Mouse (Mus musculus): ENCODE measurements around the gene Krtap4-8. TPM values are rescaled to one million over a fixed set of nuclear protein-coding genes. Genes with fewer than 3 reads are reported as not detected.

Gene Krtap4-8
- polyA plus RNA-seq, 1 experiment from 2014 or later: not detected

Other genes with a start within 250 kb of the Krtap4-8 start
- gene Krt40, start 237.5 kb downstream of the Krtap4-8 start, polyA plus RNA-seq (2015; fragmentation: Nextera tagmentation; extraction: Ambion mirVana): not detected in 2 replicates
- gene Krtap3-3, start 229.8 kb downstream of the Krtap4-8 start, polyA plus RNA-seq (2015; fragmentation: Nextera tagmentation; extraction: Ambion mirVana): not detected in 2 replicates
- gene Krtap3-2, start 223.9 kb downstream of the Krtap4-8 start, polyA plus RNA-seq (2015; fragmentation: Nextera tagmentation; extraction: Ambion mirVana): not detected in 2 replicates
- gene Gm11939, start 221.2 kb downstream of the Krtap4-8 start, polyA plus RNA-seq (2015; fragmentation: Nextera tagmentation; extraction: Ambion mirVana): not detected in 2 replicates
- gene Krtap3-1, start 214.1 kb downstream of the Krtap4-8 start, polyA plus RNA-seq (2015; fragmentation: Nextera tagmentation; extraction: Ambion mirVana): not detected in 2 replicates
- gene Krtap1-5, start 199.7 kb downstream of the Krtap4-8 start, polyA plus RNA-seq (2015; fragmentation: Nextera tagmentation; extraction: Ambion mirVana): not detected in 2 replicates
- not detected in 2 replicates for gene Krtap1-4, start 197.1 kb downstream of the Krtap4-8 start, polyA plus RNA-seq (2015; fragmentation: Nextera tagmentation; extraction: Ambion mirVana)
- not detected in 2 replicates for gene Krtap1-3, start 189.4 kb downstream of the Krtap4-8 start, polyA plus RNA-seq (2015; fragmentation: Nextera tagmentation; extraction: Ambion mirVana)
- not detected in 2 replicates for gene Krtap9-3, start 182.6 kb downstream of the Krtap4-8 start, polyA plus RNA-seq (2015; fragmentation: Nextera tagmentation; extraction: Ambion mirVana)
- gene Gm11938, start 177.4 kb downstream of the Krtap4-8 start, polyA plus RNA-seq (2015; fragmentation: Nextera tagmentation; extraction: Ambion mirVana): not detected in 2 replicates
- gene Gm11937, start 170.5 kb downstream of the Krtap4-8 start, polyA plus RNA-seq (2015; fragmentation: Nextera tagmentation; extraction: Ambion mirVana): not detected in 2 replicates
- not detected in 2 replicates for gene Krtap2-4, start 165.9 kb downstream of the Krtap4-8 start, polyA plus RNA-seq (2015; fragmentation: Nextera tagmentation; extraction: Ambion mirVana)
- gene Gm11562, start 160.3 kb downstream of the Krtap4-8 start, polyA plus RNA-seq (2015; fragmentation: Nextera tagmentation; extraction: Ambion mirVana): not detected in 2 replicates
- gene Krtap4-1, start 152.5 kb downstream of the Krtap4-8 start, polyA plus RNA-seq (2015; fragmentation: Nextera tagmentation; extraction: Ambion mirVana): not detected in 2 replicates
- not detected in 2 replicates for gene Krtap4-2, start 145.6 kb downstream of the Krtap4-8 start, polyA plus RNA-seq (2015; fragmentation: Nextera tagmentation; extraction: Ambion mirVana)
- gene Krtap4-7, start 136.6 kb downstream of the Krtap4-8 start, polyA plus RNA-seq (2015; fragmentation: Nextera tagmentation; extraction: Ambion mirVana): not detected in 2 replicates
- gene Gm11555, start 130.5 kb downstream of the Krtap4-8 start, polyA plus RNA-seq (2015; fragmentation: Nextera tagmentation; extraction: Ambion mirVana): not detected in 2 replicates
- gene Gm11563, start 121.7 kb downstream of the Krtap4-8 start, polyA plus RNA-seq (2015; fragmentation: Nextera tagmentation; extraction: Ambion mirVana): not detected in 2 replicates
- not detected in 2 replicates for gene Krtap4-6, start 114.7 kb downstream of the Krtap4-8 start, polyA plus RNA-seq (2015; fragmentation: Nextera tagmentation; extraction: Ambion mirVana)
- gene Gm14190, start 90.0 kb downstream of the Krtap4-8 start, polyA plus RNA-seq (2015; fragmentation: Nextera tagmentation; extraction: Ambion mirVana): not detected in 2 replicates
- gene Gm14180, start 46.4 kb downstream of the Krtap4-8 start, polyA plus RNA-seq (2015; fragmentation: Nextera tagmentation; extraction: Ambion mirVana): not detected in 2 replicates
- gene Gm11595, start 7.8 kb downstream of the Krtap4-8 start, polyA plus RNA-seq (2015; fragmentation: Nextera tagmentation; extraction: Ambion mirVana): not detected in 2 replicates
- not detected in 2 replicates for gene Krtap4-9, start 4.5 kb upstream of the Krtap4-8 start, polyA plus RNA-seq (2015; fragmentation: Nextera tagmentation; extraction: Ambion mirVana)
- gene Gm11596, start 12.8 kb upstream of the Krtap4-8 start, polyA plus RNA-seq (2015; fragmentation: Nextera tagmentation; extraction: Ambion mirVana): not detected in 2 replicates
- not detected in 2 replicates for gene Gm11569, start 18.2 kb upstream of the Krtap4-8 start, polyA plus RNA-seq (2015; fragmentation: Nextera tagmentation; extraction: Ambion mirVana)
- not detected in 2 replicates for gene Gm11554, start 23.7 kb upstream of the Krtap4-8 start, polyA plus RNA-seq (2015; fragmentation: Nextera tagmentation; extraction: Ambion mirVana)
- gene Krtap4-13, start 29.2 kb upstream of the Krtap4-8 start, polyA plus RNA-seq (2015; fragmentation: Nextera tagmentation; extraction: Ambion mirVana): not detected in 2 replicates
- gene Gm11564, start 35.0 kb upstream of the Krtap4-8 start, polyA plus RNA-seq (2015; fragmentation: Nextera tagmentation; extraction: Ambion mirVana): not detected in 2 replicates
- not detected in 2 replicates for gene 2300003K06Rik, start 57.4 kb upstream of the Krtap4-8 start, polyA plus RNA-seq (2015; fragmentation: Nextera tagmentation; extraction: Ambion mirVana)
- not detected in 2 replicates for gene Krtap4-16, start 70.9 kb upstream of the Krtap4-8 start, polyA plus RNA-seq (2015; fragmentation: Nextera tagmentation; extraction: Ambion mirVana)
- not detected in 2 replicates for gene Gm11568, start 77.2 kb upstream of the Krtap4-8 start, polyA plus RNA-seq (2015; fragmentation: Nextera tagmentation; extraction: Ambion mirVana)
- not detected in 2 replicates for gene Gm11559, start 83.8 kb upstream of the Krtap4-8 start, polyA plus RNA-seq (2015; fragmentation: Nextera tagmentation; extraction: Ambion mirVana)
- not detected in 2 replicates for gene Krtap9-1, start 92.7 kb upstream of the Krtap4-8 start, polyA plus RNA-seq (2015; fragmentation: Nextera tagmentation; extraction: Ambion mirVana)
- gene Gm11567, start 98.5 kb upstream of the Krtap4-8 start, polyA plus RNA-seq (2015; fragmentation: Nextera tagmentation; extraction: Ambion mirVana): not detected in 2 replicates
- not detected in 2 replicates for gene Krtap31-1, start 127.2 kb upstream of the Krtap4-8 start, polyA plus RNA-seq (2015; fragmentation: Nextera tagmentation; extraction: Ambion mirVana)
- gene Gm11565, start 134.0 kb upstream of the Krtap4-8 start, polyA plus RNA-seq (2015; fragmentation: Nextera tagmentation; extraction: Ambion mirVana): not detected in 2 replicates
- not detected in 2 replicates for gene Krtap31-2, start 155.6 kb upstream of the Krtap4-8 start, polyA plus RNA-seq (2015; fragmentation: Nextera tagmentation; extraction: Ambion mirVana)
- gene Krtap9-5, start 167.8 kb upstream of the Krtap4-8 start, polyA plus RNA-seq (2015; fragmentation: Nextera tagmentation; extraction: Ambion mirVana): not detected in 2 replicates
- not detected in 2 replicates for gene Krtap29-1, start 198.3 kb upstream of the Krtap4-8 start, polyA plus RNA-seq (2015; fragmentation: Nextera tagmentation; extraction: Ambion mirVana)
- gene Krtap16-1, start 205.9 kb upstream of the Krtap4-8 start, polyA plus RNA-seq (2015; fragmentation: Nextera tagmentation; extraction: Ambion mirVana): not detected in 2 replicates
- gene Krtap17-1, start 213.3 kb upstream of the Krtap4-8 start, polyA plus RNA-seq (2015; fragmentation: Nextera tagmentation; extraction: Ambion mirVana): not detected in 2 replicates
- gene Krt33a, start 235.5 kb upstream of the Krtap4-8 start, polyA plus RNA-seq (2015; fragmentation: Nextera tagmentation; extraction: Ambion mirVana): not detected in 2 replicates
- gene Krt33b, start 249.2 kb upstream of the Krtap4-8 start, polyA plus RNA-seq (2015; fragmentation: Nextera tagmentation; extraction: Ambion mirVana): not detected in 2 replicates

Measured in forebrain, embryonic 13.5 days (tissue).